Mouse (Mus musculus) kidney, postnatal 25 days (tissue): Measurements from ENCODE around the gene Mrvi1.

Experiments used
- DNase-seq, 2 experiments: peaks; one replicate each; pipeline ENCODE4 v3.0.0; 2021; ENCODE audit warnings: mixed read lengths in 2 of 2

Gene Mrvi1

DNA sequence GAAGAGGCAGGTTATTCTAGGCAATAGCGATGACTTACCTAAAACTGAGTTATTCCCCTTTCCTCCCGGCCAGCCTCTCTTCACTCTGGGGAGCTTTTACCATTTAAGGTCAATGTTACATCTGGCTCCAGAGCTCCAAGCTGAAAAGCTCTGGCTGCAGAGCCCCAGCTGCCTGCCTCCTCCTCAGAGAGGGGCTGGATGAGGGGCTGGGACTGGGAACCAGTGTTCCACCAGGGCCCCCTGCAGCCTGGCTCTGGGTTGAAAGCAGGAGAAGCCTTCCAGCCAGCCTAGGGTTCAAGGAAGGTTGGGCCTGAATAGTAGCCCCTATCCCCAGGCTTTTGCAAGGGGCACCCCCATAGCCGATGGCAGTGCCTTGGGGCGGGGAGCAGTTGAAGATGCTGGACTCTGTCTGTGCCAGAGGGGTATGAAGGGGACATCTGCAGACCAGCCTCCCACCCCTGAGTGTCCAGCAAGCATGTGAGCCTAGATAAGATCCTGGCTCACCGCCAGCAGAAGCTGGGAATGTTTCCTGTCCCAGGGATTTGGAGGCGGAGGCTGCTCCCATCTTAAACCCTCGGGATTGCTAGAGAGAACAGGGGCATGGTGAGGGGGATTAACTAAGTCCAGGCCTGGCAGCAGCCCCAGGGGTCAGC is at the start of gene Mrvi1:
Gene Mrvi1, minus strand, starts transcription at position 409 of the 653 bp plus-strand sequence.
- DNase-seq = peak; percentile 80 to 82

DNA sequence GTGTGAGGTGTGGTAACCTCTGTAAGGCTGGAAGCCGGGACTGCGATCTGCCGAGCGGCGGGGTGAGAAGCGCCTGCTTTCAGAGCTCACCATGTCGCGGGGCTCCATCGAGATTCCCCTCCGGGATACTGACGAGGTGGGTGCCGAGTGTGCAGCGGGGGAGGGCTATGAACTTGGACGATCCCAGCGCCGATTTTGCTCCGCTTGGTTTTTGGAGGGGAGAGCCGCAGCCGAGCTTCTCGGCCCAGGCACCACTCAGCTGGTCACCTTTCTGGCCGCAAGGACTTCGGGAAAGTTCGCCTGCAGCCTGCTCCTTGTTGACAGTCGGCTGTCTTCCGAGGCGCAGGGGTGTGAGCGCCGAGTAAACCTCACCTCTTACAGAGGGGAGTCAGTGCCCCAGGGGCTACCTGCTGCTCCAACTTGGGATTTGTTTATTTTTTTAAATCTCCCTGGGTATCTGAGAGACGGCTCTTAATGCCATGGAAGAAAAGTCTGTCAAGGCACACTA is 46.8 kb upstream of the Mrvi1 start:
- DNase-seq = peak in 1 of 2 experiments; percentile 72

DNA sequence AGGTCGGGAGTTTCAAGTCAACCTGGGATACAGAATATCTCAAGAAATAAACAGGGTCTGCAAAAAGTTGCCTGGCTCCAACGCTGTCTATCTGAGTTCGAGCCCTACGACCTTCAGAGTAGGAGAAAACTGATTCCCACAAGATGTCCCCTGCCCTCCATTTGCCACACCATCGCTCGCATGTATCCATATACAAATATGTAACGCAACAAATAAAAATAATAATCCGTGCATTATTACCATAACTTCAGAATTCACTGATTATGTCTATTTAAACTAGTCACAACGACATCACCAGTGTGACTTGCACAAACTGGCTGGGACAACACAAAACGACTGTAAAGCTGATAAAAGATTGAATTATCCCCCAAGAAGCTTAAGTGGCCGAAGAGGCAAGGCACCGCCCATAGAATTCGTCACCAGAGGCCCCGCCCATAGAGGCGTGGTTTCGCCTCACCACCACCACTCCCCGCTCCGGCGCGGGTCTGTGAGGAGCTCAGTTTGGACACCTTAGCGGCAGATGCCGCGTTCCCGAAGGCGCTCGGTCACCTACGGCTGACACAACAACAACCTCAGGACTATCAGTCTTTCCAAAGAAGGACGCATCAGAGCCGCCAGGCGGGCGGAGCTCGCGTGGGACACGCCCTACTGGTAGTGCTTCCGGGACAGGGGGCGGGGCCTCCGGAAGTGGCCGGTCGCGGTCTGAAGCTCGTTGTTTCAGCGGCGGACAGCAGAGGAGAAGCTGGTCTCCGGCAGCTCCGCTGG is 46.2 kb upstream of the Mrvi1 start, which contains the start of gene Ctr9:
Gene Ctr9, plus strand, starts transcription at position 671 of the 765 bp plus-strand sequence.
- DNase-seq = peak; percentile 95 to 96

DNA sequence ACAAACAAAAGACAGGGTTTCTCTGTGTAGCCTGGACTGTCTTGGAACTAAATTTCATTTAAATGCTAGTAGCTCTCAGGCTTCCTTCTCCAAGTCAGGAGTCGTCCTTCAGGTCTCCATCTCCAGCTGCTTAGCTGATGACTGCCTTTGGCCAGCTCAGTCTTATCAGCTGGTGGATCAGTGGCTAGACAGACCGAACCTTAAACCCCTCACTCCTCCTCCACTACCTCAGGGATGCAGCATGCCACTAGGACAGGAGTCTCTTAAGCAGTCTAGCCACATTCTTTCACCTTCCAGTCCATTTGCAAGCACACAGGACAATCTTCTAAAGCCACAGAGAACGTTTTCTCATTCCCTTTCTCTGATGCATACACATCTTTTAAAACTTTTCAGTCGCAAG is 42.7 kb upstream of the Mrvi1 start:
- DNase-seq = no peak

DNA sequence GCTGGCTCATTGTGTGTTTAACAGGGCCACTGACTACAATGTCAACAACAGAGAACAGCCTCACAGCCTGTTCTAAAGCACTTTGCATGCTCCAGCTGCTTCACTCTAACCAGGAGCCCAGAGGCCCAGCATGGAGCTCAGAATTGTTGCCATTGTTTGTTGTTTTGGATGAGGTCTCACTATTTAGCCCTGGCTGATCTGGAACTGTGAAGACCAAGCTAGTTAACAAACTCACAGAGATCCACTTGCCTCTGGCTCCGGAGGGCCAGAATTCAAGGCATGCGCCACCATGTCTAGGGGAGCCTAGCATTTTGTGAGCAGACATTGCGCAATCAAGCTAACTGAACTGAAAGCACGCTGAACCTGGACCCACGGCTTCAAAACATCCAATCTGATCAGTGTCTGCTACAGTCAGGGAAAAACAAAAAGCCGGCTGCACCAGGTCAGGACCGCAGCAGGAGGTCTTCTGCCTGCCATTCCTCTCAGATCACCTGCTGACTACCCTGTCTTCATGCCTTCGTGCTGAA is 41.9 kb upstream of the Mrvi1 start:
- DNase-seq = peak; percentile 44 to 73

DNA sequence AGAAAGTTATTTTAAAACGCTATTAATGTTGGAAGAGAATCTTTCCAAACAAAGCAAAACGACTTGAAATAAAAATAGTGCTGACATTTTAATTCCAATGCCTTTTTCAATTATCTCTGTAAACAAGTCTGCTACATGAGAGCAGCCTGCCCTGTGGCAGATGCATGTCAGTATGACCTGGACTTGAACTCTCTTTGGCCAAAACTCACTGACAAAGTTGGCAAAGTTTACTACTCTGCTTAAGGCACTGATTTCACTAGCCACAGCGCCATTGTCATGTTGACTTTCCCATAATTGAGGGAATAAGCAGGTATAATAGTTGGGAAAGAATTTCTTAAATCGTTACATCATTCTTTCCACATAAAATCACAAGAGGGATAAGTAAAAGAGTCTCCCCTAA is 38.6 kb upstream of the Mrvi1 start:
- no peak for DNase-seq

DNA sequence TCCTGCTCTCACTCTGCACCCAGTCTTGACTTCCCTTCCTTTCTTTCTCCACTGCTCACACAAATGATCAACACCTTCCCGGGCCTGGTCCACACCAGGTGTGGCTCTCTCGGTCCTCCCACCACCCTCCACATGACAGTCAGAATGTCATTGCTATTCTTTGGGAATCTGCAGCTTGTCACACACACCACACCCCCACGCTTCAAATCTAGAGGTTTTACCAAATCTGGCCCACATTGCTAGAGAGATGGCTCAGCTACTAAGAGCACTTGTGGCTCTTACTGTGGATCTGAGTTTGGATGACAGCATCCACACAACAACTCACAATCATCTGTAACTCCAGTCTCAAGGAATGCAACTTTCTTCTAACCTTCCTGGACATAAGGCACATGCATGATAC is 34.7 kb upstream of the Mrvi1 start:
- DNase-seq = no peak

DNA sequence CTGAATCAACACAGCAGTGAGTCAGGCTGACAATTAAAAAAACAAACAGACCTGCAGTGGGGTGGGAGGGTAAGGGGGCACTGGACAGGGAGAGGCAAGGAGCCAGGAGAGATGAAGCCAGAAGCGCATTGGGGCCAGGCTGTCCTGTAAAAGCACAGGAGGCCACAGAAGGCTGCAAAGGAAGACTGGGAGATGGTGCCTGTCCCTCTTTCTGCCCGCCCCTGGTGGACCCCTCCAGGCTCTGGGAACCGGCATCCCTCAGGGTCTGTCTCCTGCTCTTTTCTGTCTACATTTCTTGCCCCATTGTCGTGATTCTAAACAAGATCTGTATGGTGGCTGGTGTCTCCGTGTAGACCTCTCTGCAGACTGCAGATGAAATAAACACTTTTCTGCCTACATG is 33.5 kb upstream of the Mrvi1 start:
- DNase-seq = no peak

DNA sequence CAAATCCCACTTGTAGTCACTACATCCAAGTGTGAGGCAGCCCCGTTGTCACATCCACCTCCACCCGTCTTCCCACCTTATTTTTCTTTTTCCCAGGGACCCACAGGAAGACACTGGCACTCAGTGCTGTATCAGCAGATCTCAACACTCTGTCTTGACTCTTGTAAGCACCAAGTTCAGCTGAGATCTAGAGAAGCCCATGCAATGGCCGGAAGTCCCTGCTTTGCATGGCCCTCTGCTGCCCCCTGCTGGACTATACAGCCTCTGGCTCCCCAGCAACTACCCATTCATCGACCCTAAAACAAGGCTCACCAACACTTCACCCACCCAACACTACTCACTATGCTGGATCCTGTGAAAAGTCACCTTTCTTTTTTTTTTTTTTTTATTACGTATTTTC is 32.6 kb upstream of the Mrvi1 start:
- peak; percentile 91 to 97 for DNase-seq

DNA sequence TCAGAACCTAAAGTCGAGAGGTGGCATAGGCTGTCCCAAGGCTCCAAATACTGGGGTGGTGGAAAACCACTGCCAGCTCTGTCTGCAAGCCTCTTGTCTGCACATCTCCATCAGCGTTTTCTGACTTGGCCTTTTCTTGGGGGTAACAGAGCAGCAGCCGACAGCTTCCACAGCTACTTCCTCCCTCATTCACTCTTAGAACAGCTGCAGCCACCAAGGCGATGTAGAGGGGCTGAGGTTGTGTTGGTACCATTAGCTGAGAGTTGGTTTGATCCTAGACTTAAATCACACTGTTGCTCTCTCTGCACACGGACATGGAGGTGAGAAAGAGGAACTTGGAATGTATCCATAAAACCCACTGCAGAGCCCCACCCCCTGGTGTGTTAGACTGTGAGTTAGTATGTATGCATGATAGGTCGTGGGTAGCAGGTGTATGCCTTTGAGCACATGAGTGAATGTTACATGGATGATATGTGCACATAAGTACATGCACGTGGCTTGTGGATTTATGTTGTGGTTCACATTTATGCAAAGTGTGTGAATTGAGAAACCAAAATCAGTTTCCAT is 31.9 kb upstream of the Mrvi1 start:
- no peak for DNase-seq

DNA sequence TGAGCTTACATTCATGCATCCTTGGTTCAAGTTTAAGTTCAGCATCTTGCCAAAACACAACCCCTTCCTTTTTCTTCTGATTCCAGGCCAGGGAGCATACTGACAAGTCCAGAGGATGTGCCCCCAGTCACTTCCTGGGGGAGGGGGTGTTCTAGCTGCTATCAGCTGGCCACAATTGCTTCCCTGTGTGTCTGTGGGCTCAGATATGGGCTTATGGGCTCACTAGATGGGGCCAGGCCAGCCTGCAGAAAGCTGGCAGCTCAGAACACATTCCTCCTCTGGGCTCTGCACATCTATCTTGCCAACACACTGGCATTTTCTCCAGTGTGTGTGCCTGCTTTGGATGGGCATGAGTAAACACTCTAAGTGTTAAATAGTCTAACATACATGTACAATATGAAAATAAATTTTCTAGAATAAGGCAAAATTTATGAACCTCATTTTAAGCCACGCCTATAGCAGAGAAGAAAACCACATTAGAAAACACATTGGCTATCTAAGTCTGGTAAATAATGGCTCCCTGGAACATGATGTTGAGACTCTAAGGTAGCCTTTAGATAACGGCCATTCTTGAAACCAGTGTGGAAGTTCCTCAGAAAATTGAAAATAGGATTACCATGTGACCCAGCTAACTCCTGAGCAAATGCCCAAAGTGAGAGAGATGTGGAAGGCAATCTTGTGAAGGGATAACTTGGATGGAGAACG is 22.0 kb upstream of the Mrvi1 start:
- no peak for DNase-seq

DNA sequence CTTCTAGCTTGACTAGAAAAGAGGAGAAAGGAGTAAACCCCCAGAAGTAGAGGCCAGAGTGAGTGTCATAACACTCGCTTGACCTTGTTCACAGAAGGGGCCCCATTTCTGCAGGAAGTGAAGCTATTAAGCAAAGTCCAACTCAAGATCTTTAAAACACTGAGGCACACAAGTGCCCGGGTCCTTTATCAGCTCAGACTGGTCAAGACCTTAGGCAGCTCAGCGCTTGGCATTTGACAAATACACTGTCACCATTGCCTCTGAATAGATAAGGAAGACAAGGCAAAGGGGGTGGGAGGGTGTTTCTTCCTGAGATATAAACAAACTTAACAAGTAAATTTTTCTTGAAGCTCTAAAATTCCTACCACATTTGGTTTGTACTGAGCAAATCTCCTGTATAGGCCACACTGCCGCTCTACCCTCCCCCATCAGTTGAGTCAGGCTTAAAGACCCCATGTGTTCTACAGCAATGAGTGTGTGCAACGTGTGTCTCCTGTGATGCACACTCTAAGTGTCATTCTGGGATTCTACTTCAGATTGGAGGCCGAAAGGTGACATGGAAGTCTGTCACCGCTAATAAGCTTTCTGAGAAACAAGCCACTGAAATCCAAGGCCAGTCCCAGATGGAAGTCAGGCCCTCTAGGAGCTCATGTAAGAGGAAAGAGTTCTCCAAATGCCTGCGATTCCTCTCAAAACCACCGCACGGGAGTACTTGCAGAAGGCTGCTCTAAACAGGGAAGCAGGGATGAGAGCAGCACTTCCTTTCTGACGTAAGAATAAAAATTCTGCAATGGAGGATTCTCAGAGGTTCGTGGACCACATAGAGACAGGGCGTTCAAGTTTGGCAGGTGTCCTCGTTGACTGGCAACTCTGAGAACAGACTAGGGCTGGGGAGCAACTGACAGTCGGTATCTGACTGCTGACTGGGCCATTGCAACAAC is 16.9 kb upstream of the Mrvi1 start:
- no peak for DNase-seq

DNA sequence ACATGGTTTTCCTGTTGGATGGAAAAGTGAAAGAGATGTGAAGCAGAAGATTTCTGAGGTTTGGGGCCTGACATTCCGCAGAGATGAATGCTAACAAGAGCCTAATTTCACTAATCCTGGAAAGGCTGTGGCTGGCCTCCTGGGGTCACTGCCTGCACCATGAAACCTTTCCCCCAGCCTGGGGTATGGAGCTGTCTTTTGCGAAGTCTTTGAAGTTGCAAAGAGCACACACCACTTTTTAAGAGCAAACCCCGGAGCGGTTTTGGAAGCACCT is 8.9 kb upstream of the Mrvi1 start:
- DNase-seq = no peak

DNA sequence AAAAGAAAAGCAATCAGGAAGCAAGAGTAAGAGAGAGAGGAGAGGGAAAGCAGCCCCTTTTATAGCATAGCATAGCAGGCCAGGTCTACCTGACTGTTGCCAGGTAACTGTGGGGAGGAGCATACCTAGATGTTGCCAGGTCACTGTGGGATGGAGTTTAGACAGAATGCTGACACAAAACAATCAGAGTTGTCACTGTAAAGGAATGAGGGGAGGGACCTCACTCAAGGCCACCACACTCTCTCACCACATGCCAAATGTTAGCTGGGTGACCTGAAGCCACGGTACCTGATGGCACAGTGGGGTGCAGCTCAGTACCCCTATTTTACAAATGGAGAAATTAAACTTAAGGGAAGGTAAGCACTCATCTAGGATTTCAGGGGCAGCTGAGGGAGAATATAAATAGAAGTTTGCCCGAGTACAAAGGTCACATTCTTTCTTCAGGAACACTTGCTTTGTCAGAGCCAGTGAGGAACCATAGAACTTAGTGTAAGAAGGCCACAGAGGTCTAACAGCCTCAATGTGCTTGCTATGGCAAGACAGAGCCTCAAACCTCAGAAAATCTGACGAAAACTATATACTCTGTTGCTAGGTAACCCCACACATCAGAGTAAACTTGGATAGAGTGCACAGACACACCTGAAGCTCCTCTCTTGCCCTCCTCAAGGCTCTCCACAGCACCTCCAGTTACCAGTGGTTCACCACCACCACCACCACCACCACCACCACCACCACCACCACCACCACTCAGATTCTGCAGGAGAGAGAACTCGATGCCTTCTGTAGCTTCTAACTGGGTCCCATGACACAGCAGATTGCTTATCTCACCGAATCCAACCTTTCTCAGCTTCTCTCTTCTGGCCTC is 8.3 kb upstream of the Mrvi1 start:
- peak; percentile 51 to 69 for DNase-seq

DNA sequence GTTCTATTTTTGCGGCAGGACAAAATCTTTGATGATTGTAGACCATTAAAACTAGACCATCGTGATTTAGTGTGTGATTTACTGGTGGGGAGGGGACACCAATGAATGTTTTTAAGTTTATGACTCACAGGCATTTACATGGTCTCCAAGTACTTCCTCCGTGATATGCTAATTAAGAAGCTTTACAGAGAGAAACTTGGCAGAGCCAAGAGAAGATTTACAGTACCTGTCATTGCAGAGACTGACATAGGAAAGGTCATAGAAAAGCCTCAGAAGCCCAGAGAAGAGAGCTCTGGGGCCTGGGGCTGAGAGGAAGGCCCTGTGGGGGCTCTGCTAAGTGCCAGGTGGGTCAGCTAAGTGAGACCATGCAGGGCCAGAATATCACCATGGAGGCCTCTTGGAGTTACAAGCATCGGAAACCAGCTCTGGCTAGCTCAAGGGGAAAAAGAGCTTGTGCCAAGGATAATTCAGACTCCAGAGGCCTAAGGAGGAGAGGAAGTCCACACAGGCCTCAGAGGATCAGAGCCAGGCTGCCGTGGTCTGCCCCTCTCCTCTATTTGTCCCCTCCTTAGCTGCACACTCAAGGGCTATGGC is 7.1 kb upstream of the Mrvi1 start:
- peak in 1 of 2 experiments; percentile 41 for DNase-seq

DNA sequence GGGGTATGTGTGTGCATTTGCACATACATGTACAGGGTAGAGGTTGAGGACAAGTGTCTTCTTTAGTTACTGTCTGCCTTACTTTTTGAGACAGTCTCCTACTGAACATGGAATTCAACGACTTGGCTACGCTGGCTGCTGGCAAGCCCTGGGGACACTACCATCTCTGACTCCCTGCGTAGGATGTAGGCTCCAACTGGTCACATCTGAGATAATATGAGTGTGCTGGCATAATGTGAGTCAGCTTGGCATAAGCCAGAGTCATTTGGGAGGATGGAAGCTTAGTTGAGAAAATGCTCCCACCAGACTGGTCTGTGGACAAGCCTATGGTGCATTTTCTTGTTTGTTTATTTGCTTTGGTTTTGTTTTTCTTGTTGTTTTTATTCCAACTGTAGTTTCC is 5.8 kb upstream of the Mrvi1 start:
- no peak for DNase-seq

DNA sequence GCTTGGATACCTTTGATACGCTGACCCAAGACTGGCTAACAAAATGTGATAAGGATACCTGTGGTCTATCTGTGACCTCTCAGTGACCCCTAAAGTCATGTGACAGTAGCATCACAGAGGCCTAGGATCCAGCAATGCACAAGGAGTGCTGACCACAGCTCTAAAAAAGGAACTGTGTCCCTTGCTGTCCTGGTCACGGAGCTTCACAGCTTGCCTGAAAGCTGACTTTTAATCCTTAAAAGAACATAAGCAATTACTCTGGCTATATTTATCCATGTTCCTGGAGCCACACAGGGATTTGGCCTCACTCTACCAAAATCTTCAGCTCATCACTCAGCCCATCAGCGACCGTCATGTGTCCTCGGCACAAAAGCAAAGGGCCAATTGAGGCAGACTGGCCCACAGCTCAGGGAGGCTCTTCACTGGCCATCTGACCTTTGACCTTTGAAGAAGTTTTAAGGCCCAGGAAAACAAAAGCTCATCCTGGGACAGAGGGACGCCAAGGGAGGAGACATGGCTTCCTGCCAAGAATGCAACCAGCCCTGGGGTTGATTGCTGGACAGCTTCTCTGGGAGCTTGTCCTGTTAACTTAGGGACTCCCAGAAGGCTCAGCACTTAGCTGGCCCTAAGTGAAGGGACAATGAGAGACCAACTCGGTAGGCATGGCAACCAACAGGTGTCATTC is 3.5 kb upstream of the Mrvi1 start:
- DNase-seq = peak; percentile 71 to 78

DNA sequence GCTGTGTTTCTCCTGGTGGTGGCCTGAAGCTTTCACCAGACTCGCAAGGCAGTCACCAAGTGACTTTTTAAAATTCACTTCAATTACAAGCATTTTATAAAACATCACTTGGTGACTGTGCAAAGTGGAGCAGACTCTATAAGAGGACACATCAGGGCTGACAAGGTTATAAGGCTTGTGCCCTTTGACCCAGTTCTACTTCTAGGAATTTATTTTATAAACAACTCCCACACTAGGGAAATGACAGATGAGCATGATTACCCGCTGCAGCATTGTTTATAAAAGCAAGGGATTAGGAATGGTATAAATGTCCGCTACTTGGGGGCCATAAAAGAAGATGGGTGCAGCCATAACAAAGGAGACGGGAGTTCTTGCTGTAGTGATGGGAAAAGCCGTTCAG is 1.4 kb upstream of the Mrvi1 start:
- peak in 1 of 2 experiments; percentile 29 for DNase-seq

DNA sequence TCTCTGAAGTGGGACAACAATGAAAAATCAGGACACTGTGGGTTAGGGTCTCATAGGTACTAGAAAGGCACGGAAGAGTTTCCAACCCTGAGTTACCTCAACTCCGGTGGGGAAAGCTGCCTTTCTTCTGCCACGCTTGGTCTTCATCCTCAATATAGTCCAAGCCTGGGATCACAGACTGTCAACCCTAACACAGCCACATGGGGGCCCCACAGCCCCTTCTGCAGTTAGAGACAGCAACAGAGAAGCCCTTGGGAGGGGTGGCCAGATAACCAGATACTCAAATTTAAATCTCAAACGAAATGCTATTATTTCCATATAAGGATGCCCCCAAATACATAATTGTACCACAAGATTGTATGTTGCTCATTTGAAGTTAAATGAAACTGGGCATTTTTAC is 503 bp upstream of the Mrvi1 start:
- peak; percentile 72 to 80 for DNase-seq

DNA sequence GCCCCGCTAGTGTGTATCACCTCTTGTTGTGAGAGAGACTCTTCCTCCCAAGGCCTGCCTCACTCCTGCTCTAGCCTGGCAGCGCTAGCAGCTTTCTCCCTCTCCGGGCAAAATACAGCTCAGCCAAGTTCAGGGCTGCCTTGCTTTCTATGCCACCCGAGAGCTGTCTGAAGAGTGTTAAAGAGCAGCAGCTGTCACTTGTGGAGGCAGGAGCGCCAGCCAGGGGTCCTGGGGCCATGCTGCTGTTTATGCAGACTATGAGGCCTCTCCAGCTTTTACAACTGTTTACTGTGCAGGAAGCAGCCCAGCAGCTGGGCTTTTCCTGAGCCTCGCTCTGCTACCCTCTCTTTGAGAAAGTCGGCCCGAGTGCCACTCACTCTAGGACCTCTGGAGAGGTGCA is 1.2 kb downstream of the Mrvi1 start:
- DNase-seq = no peak
